In the genomic region with DNA sequence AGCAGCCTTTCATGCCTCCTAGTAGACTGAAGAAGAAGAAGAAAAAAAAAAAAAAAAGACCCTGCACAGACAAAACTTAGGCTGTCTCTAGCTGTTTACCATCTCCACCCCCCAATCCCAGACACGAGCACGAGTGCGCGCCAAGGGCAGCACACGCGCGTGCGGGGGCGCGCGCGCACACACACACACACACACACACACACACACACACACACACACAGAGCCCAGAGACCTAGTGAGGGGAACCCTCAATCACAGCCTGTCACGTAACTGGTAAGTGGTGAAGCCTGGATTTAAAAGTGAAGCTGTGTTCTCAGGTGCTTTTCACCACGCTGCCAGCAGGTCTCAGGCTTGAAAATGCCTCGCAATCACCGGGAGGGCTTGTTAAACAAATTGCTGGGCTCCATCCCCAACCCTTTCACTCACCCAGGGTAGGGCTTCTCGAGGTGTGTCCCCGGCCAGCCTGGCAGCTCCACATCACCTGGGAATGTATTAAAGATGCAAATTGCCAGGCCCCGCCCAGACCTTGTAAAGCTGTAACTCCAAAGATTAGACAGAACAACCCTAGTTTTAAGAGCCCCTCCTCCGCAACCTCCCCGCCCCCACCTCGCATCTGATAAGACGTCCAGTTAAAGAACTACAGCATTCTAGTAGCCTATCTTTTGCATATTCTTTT, we compare ENCODE assay signal across 8 mouse cellular contexts. TPM values are rescaled to one million over a fixed set of nuclear protein-coding genes. Genes with fewer than 3 reads are reported as not detected.
A peak's percentile ranks its signal among the peaks of the same experiment; 100 is the strongest.
DNase-seq lines count a peak whose midpoint lies in the region; ATAC-seq and TF ChIP-seq lines count a peak whose summit lies in the region.

No protein-coding gene starts in this region.

- H3K27me3 ChIP-seq in E14TG2a.4 (ENCODE audit: insufficient read depth, low read length), result peaks cover 10% of the 10 kb centered on the region
- H3K27me3 ChIP-seq in heart, embryonic 14.5 days (ENCODE audit: control insufficient read depth, insufficient read depth, low read length), result no peaks in the 10 kb centered on the region
- no peaks in the 10 kb centered on the region for H3K27me3 ChIP-seq in spleen, adult 2 months (ENCODE audit: control insufficient read depth, insufficient read depth, low read length)

- no peak for TF ChIP-seq CTCF in E14TG2a.4 (conservative IDR thresholded peaks at IDR 0.05; ENCODE audit: low read length)
- TF ChIP-seq CTCF in spleen, adult 2 months (IDR thresholded peaks at IDR 0.05; ENCODE audit: extremely low read depth, insufficient read depth, insufficient read length, insufficient replicate concordance), result peak; percentile 0; the same call in 1 of the 2 replicates

- H3K27ac ChIP-seq in heart, embryonic 14.5 days (replicated peaks in 1 of 2; ENCODE audit: control insufficient read depth in 1 of 2, insufficient read depth in 1 of 2, low read depth in 2 of 2, low read length in 2 of 2), result peak overlapping the region in 1 of 2 experiments; percentile 59; a peak in 2 of 4 replicates
- H3K27ac ChIP-seq in spleen, adult 2 months (ENCODE audit: insufficient read depth, low read length), result no peak overlapping the region

- peaks cover 64% of the 10 kb centered on the region for H3K4me1 ChIP-seq in E14TG2a.4 (replicated peaks; ENCODE audit: low read depth, low read length)
- peaks cover 12 to 42% of the 10 kb centered on the region in 2 experiments for H3K4me1 ChIP-seq in heart, embryonic 14.5 days (ENCODE audit: control insufficient read depth in 2 of 2, insufficient read depth in 2 of 2, low read length in 2 of 2)
- H3K4me1 ChIP-seq in spleen, adult 2 months (ENCODE audit: control insufficient read depth, insufficient read depth, insufficient read length), result peaks cover 7% of the 10 kb centered on the region

- H3K4me2 ChIP-seq in heart, embryonic 14.5 days (ENCODE audit: low read length), result peak overlapping the region; percentile 64

- WGBS in heart, embryonic 14.5 days, result under 1% methylated on average over 19 of the region's 23 CpGs
- WGBS in spleen, adult 2 months, result 4% methylated on average over 23 of the region's 23 CpGs

- no peaks in the 10 kb centered on the region for H3K9me3 ChIP-seq in E14TG2a.4 (ENCODE audit: low read length)
- H3K9me3 ChIP-seq in heart, embryonic 14.5 days (ENCODE audit: control insufficient read depth, low read length), result no peaks in the 10 kb centered on the region

- no peaks in the 10 kb centered on the region for H3K36me3 ChIP-seq in E14TG2a.4 (ENCODE audit: insufficient read depth, low read length)
- H3K36me3 ChIP-seq in heart, embryonic 14.5 days (ENCODE audit: control insufficient read depth, insufficient read depth, low read length), result no peaks in the 10 kb centered on the region
- H3K36me3 ChIP-seq in spleen, adult 2 months (ENCODE audit: control insufficient read depth, insufficient read depth, low read length), result no peaks in the 10 kb centered on the region

- DNase-seq in 3134 (ENCODE audit: extremely low read depth, insufficient read length, low spot score), result peak; percentile 78
- DNase-seq in cerebellum, postnatal 10 days, result peak; percentile 59 to 66
- peak; percentile 59 to 62 for DNase-seq in kidney, postnatal 36 days
- peak; percentile 32 for DNase-seq in mesoderm, embryonic 11.5 days (ENCODE audit: low read depth, low spot score)
- DNase-seq in spleen, adult 2 months (ENCODE audit: low read depth in 1 of 2, low spot score in 2 of 2), result peak in 1 of 2 experiments; percentile 29
- no peak for DNase-seq in left cerebral cortex, postnatal 25 days (ENCODE audit: low spot score in 2 of 2)

- peak overlapping the region; percentile 70 for H3K4me3 ChIP-seq in E14TG2a.4 (replicated peaks; ENCODE audit: low read length)
- peak overlapping the region; percentile 42 to 43 for H3K4me3 ChIP-seq in heart, embryonic 14.5 days (ENCODE audit: control insufficient read depth in 1 of 2, insufficient read depth in 1 of 2, low read depth in 1 of 2, low read length in 2 of 2)
- H3K4me3 ChIP-seq in spleen, adult 2 months (ENCODE audit: extremely low read depth, insufficient read depth, insufficient read length), result peak overlapping the region; percentile 51

- no peak for TF ChIP-seq POLR2A in spleen, adult 2 months (IDR thresholded peaks at IDR 0.05; ENCODE audit: low read depth, low read length)

- no peak for ATAC-seq in heart, embryonic 14.5 days (ENCODE audit: insufficient number of reproducible peaks, insufficient read depth, low FRiP score, low read depth)

- intact Hi-C loops in left cerebral cortex, postnatal 25 days (cut with DNase I), result loop anchor here (5.0 kb wide), 3 partner anchors 57 to 88 kb away; partner anchors contain the start of gene Cct2

- peak overlapping the region; percentile 68 for H3K9ac ChIP-seq in heart, embryonic 14.5 days (ENCODE audit: low read length)

RNA-seq across cellular contexts. Expression of gene Frs2, which starts 1.7 kb away (rescaled TPM):
- polyA plus RNA-seq in heart, embryonic 14.5 days (2014; fragmentation: Nextera tagmentation; extraction: Ambion mirVana), result 25.4 and 26.1 TPM in 2 replicates
- polyA plus RNA-seq in spleen, adult 2 months (2012; rRNA removed), result 5.7 and 6.0 TPM in 2 replicates
- 10 to 100 TPM; 31.5 to 36.5 TPM for total RNA-seq in left cerebral cortex, postnatal 25 days (2021)

Comparison
In these comparisons a context has a peak if more than half of its experiments do, and no peak if none do; other contexts are left out.
1. DNase-seq: peak in 3134 (single experiment), cerebellum, postnatal 10 days (2 of 2), kidney, postnatal 36 days (2 of 2) and mesoderm, embryonic 11.5 days (single experiment); none in left cerebral cortex, postnatal 25 days (0 of 2).
2. Peak in every context shown above with its lines, with median percentiles within 50 percentile points of each other: H3K4me3 ChIP-seq.